Mouse (Mus musculus): Measurements from ENCODE around the gene Tcp11x2.

- TF ChIP-seq CTCF (IDR thresholded peaks at IDR 0.05), result no peak
- no peak for TF ChIP-seq EP300 (IDR thresholded peaks at IDR 0.05)
These were observed 9.5 kb upstream of the Tcp11x2 start for GRCm38 (mm10) chrX:135703111-135703510.
